Mouse (Mus musculus): ENCODE measurements at regions not wholly inside any gene's neighbourhood (a gene's known extent, or its start where the extent isn't known, plus 50 kb on each side); places are given as distances from the start of the nearest gene placed in this dataset.

GRCm38 (mm10) chr7:75398904-75399724 lies 56.2 kb upstream of the Akap13 start:
- no peak for DNase-seq (ENCODE audit: low read depth, low spot score)

DNA sequence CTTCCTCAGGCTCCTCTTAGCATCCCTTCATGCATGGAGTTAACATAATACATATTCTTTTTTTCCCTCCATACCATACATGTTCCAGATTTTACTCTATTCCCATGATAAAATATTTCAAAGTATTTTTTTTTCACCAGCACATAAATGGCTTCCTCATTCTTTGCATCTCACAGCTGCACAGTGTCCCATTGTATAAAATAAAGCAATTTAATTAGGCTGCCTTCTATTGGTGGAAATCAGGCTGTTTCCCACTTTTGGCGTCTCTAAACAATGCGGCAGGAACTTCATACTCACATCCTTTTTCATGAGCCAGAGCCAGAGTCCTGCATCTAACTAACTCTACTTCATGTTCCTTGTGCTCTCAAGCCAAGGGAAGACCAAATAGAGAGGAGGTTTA lies 54.9 kb upstream of the Akap13 start:
- no peak for DNase-seq (ENCODE audit: low read depth, low spot score)

GRCm38 (mm10) chr7:75404955-75405354 lies 50.4 kb upstream of the Akap13 start:
- no peak for DNase-seq (ENCODE audit: low read depth, low spot score)

Data from telencephalon, adult 2 months (tissue).